Mouse (Mus musculus) CH12.LX (cell line): Measurements from ENCODE around the gene Pcbd2. TPM values are rescaled to one million over a fixed set of nuclear protein-coding genes. Genes with fewer than 3 reads are reported as not detected.

Experiments
- DNase-seq: peaks from one replicate; pipeline ENCODE4 v3.0.0-alpha.2; 2013; ENCODE audit errors: extremely low read depth
- H3K27ac ChIP-seq: 2 replicates; pipeline ENCODE4 v1.5.1; 2012; ENCODE audit warnings: low read depth, mild to moderate bottlenecking, control low read depth, moderate library complexity; ENCODE audit not compliant: insufficient read depth
- H3K27me3 ChIP-seq: replicated peaks from 2 replicates; pipeline ENCODE3; 2012; ENCODE audit warnings: inconsistent platforms
- H3K36me3 ChIP-seq, 2 experiments: replicated peaks in 1 of 2; 2 replicates each; pipeline versions ENCODE3 to v1.6.1; 2012; ENCODE audit warnings: inconsistent platforms in 1 of 2, low read length in 1 of 2, mild to moderate bottlenecking in 1 of 2, mixed read lengths in 1 of 2, moderate library complexity in 1 of 2; ENCODE audit not compliant: control insufficient read depth in 1 of 2, insufficient read depth in 1 of 2
- H3K4me1 ChIP-seq, 2 experiments: 2 replicates each; pipeline ENCODE4 v1.6.1; 2012; ENCODE audit warnings: inconsistent platforms in 1 of 2, moderate library complexity in 1 of 2; ENCODE audit not compliant: insufficient read depth in 2 of 2, control insufficient read depth in 1 of 2
- H3K4me2 ChIP-seq: 2 replicates; pipeline ENCODE4 v1.6.1; 2012; ENCODE audit warnings: low read depth, mild to moderate bottlenecking, control low read depth; ENCODE audit not compliant: poor library complexity, insufficient read depth, severe bottlenecking
- H3K4me3 ChIP-seq, 3 experiments: fragments of 150-350 bp in 1 of 3; sonication (generic) in 1 of 3; replicated peaks in 1 of 3; 2 replicates each; pipeline versions ENCODE3 to v1.5.1; 2011 to 2012; ENCODE audit warnings: low read depth in 2 of 3, low read length in 2 of 3, mild to moderate bottlenecking in 2 of 3, moderate library complexity in 2 of 3, control low read depth in 1 of 3, improper control_type of control experiment in 1 of 3, inconsistent platforms in 1 of 3, mixed read lengths in 1 of 3; ENCODE audit not compliant: poor library complexity in 1 of 3
- H3K79me2 ChIP-seq: replicated peaks from 2 replicates; pipeline ENCODE4 v1.6.1; 2012; ENCODE audit warnings: mild to moderate bottlenecking, moderate library complexity; ENCODE audit not compliant: control insufficient read depth, poor library complexity, insufficient read depth, severe bottlenecking; ENCODE audit errors: extremely low read depth
- H3K9ac ChIP-seq: 2 replicates; pipeline ENCODE4 v1.6.1; 2012; ENCODE audit warnings: low read depth, mild to moderate bottlenecking, control low read depth, moderate library complexity; ENCODE audit not compliant: insufficient read depth
- H3K9me3 ChIP-seq: replicated peaks from 2 replicates; pipeline ENCODE3; 2012; ENCODE audit warnings: low read length, inconsistent platforms, mixed read lengths
- BHLHE40 ChIP-seq: IDR thresholded peaks from 2 replicates; pipeline ENCODE4 v1.6.1; 2011; ENCODE audit warnings: mild to moderate bottlenecking, low read depth, low read length, improper control_type of control experiment
- CHD1 ChIP-seq: IDR thresholded peaks from 2 replicates; pipeline ENCODE4 v1.6.1; 2012; ENCODE audit warnings: low read depth, low read length, improper control_type of control experiment, inconsistent platforms
- CHD2 ChIP-seq: IDR thresholded peaks from 2 replicates; pipeline ENCODE4 v1.6.1; 2011; ENCODE audit warnings: low read length, improper control_type of control experiment
- CTCF ChIP-seq, 2 experiments: IDR thresholded peaks in 1 of 2; conservative IDR thresholded peaks in 1 of 2; 2 replicates each; pipeline ENCODE4 v1.5.1; 2011 to 2012; ENCODE audit warnings: low read depth in 2 of 2, low read length in 2 of 2, improper control_type of control experiment in 1 of 2, inconsistent platforms in 1 of 2, mild to moderate bottlenecking in 1 of 2, moderate library complexity in 1 of 2
- E2F4 ChIP-seq: IDR thresholded peaks from 2 replicates; pipeline ENCODE4 v1.6.1; 2011; ENCODE audit warnings: low read depth, low read length, improper control_type of control experiment; ENCODE audit not compliant: insufficient replicate concordance
- ELF1 ChIP-seq: IDR thresholded peaks from 2 replicates; pipeline ENCODE4 v1.6.1; 2014; ENCODE audit warnings: low read depth, mild to moderate bottlenecking, inconsistent platforms, low read length, improper control_type of control experiment
- EP300 ChIP-seq: IDR thresholded peaks from 2 replicates; pipeline ENCODE4 v1.6.1; 2011; ENCODE audit warnings: low read length, improper control_type of control experiment
- ETS1 ChIP-seq: conservative IDR thresholded peaks from 2 replicates; pipeline ENCODE4 v1.6.1; 2012; ENCODE audit warnings: low read depth, mild to moderate bottlenecking, inconsistent platforms, low read length, improper control_type of control experiment, moderate library complexity
- GABPA ChIP-seq: IDR thresholded peaks from 2 replicates; pipeline ENCODE4 v1.6.1; 2012; ENCODE audit warnings: low read depth, low read length, improper control_type of control experiment, inconsistent platforms; ENCODE audit not compliant: insufficient replicate concordance
- HCFC1 ChIP-seq: IDR thresholded peaks from 2 replicates; pipeline ENCODE4 v1.6.1; 2012; ENCODE audit warnings: low read depth, mild to moderate bottlenecking, inconsistent platforms, low read length, improper control_type of control experiment
- IRF4 ChIP-seq: IDR thresholded peaks from 2 replicates; pipeline ENCODE4 v1.6.1; 2014; ENCODE audit warnings: low read depth, mild to moderate bottlenecking, inconsistent platforms, low read length, improper control_type of control experiment
- JUN ChIP-seq: IDR thresholded peaks from 2 replicates; pipeline ENCODE4 v1.6.1; 2011; ENCODE audit warnings: low read depth, mild to moderate bottlenecking, low read length, improper control_type of control experiment, moderate library complexity; ENCODE audit not compliant: insufficient read depth
- JUND ChIP-seq: conservative IDR thresholded peaks from 2 replicates; pipeline ENCODE4 v1.6.1; 2011; ENCODE audit warnings: low read depth, low read length, improper control_type of control experiment
- KAT2A ChIP-seq: IDR thresholded peaks from 2 replicates; pipeline ENCODE4 v1.6.1; 2012; ENCODE audit warnings: low read length, improper control_type of control experiment, inconsistent platforms; ENCODE audit not compliant: insufficient replicate concordance
- MAFK ChIP-seq: IDR thresholded peaks from 2 replicates; pipeline ENCODE4 v1.6.1; 2011; ENCODE audit warnings: low read length, improper control_type of control experiment; ENCODE audit not compliant: insufficient replicate concordance
- MAX ChIP-seq: IDR thresholded peaks from 2 replicates; pipeline ENCODE4 v1.6.1; 2011; ENCODE audit warnings: low read length, improper control_type of control experiment
- MAZ ChIP-seq: IDR thresholded peaks from 2 replicates; pipeline ENCODE4 v1.6.1; 2012; ENCODE audit warnings: low read depth, mild to moderate bottlenecking, inconsistent platforms, low read length, improper control_type of control experiment, moderate library complexity
- MEF2A ChIP-seq: IDR thresholded peaks from 2 replicates; pipeline ENCODE4 v1.6.1; 2014; ENCODE audit warnings: low read depth, mild to moderate bottlenecking, inconsistent platforms, low read length, improper control_type of control experiment, borderline replicate concordance
- MXI1 ChIP-seq: IDR thresholded peaks from 2 replicates; pipeline ENCODE4 v1.6.1; 2011; ENCODE audit warnings: mild to moderate bottlenecking, low read depth, low read length, improper control_type of control experiment
- MYC ChIP-seq: IDR thresholded peaks from 2 replicates; pipeline ENCODE4 v1.6.1; 2011; ENCODE audit warnings: low read depth, mild to moderate bottlenecking, improper control_type of control experiment, low read length
- NELFE ChIP-seq: IDR thresholded peaks from 2 replicates; pipeline ENCODE4 v1.6.1; 2011; ENCODE audit warnings: low read depth, low read length, improper control_type of control experiment
- NRF1 ChIP-seq: IDR thresholded peaks from 2 replicates; pipeline ENCODE4 v1.6.1; 2014; ENCODE audit warnings: low read depth, mild to moderate bottlenecking, inconsistent platforms, low read length, improper control_type of control experiment, moderate library complexity
- PAX5 ChIP-seq: IDR thresholded peaks from 2 replicates; pipeline ENCODE4 v1.6.1; 2012; ENCODE audit warnings: low read length, inconsistent platforms, mixed read lengths
- POLR2A ChIP-seq: IDR thresholded peaks from 2 replicates; pipeline ENCODE4 v1.6.1; 2011; ENCODE audit warnings: low read depth, mild to moderate bottlenecking, improper control_type of control experiment, low read length
- POLR2AphosphoS2 ChIP-seq: IDR thresholded peaks from 2 replicates; pipeline ENCODE4 v1.6.1; 2011; ENCODE audit warnings: low read depth, low read length, improper control_type of control experiment
- RAD21 ChIP-seq: IDR thresholded peaks from 2 replicates; pipeline ENCODE4 v1.6.1; 2011; ENCODE audit warnings: low read depth, mild to moderate bottlenecking, low read length, improper control_type of control experiment, moderate library complexity
- RCOR1 ChIP-seq: conservative IDR thresholded peaks from 2 replicates; pipeline ENCODE4 v1.6.1; 2012; ENCODE audit warnings: low read depth, mild to moderate bottlenecking, inconsistent platforms, low read length, improper control_type of control experiment
- SIN3A ChIP-seq: IDR thresholded peaks from 2 replicates; pipeline ENCODE4 v1.6.1; 2012; ENCODE audit warnings: low read length, improper control_type of control experiment, inconsistent platforms
- SMC3 ChIP-seq: IDR thresholded peaks from 2 replicates; pipeline ENCODE4 v1.6.1; 2011; ENCODE audit warnings: low read depth, low read length, improper control_type of control experiment
- TBP ChIP-seq: conservative IDR thresholded peaks from 2 replicates; pipeline ENCODE4 v1.6.1; 2011; ENCODE audit warnings: low read depth, low read length, improper control_type of control experiment
- TCF12 ChIP-seq: IDR thresholded peaks from 2 replicates; pipeline ENCODE4 v1.6.1; 2014; ENCODE audit warnings: low read depth, mild to moderate bottlenecking, inconsistent platforms, low read length, improper control_type of control experiment
- UBTF ChIP-seq: IDR thresholded peaks from 2 replicates; pipeline ENCODE4 v1.6.1; 2012; ENCODE audit warnings: low read depth, mild to moderate bottlenecking, inconsistent platforms, low read length, improper control_type of control experiment, moderate library complexity
- USF1 ChIP-seq: IDR thresholded peaks from 2 replicates; pipeline ENCODE4 v1.6.1; 2014; ENCODE audit warnings: low read depth, mild to moderate bottlenecking, inconsistent platforms, low read length, improper control_type of control experiment
- USF2 ChIP-seq: conservative IDR thresholded peaks from 2 replicates; pipeline ENCODE4 v1.6.1; 2011; ENCODE audit warnings: low read depth, low read length, improper control_type of control experiment
- ZC3H11A ChIP-seq: IDR thresholded peaks from 2 replicates; pipeline ENCODE4 v1.6.1; 2012; ENCODE audit warnings: low read depth, mild to moderate bottlenecking, inconsistent platforms, low read length, improper control_type of control experiment
- ZKSCAN1 ChIP-seq: IDR thresholded peaks from 2 replicates; pipeline ENCODE4 v1.6.1; 2012; ENCODE audit warnings: low read depth, inconsistent platforms, low read length, improper control_type of control experiment, borderline replicate concordance
- ZMIZ1 ChIP-seq: IDR thresholded peaks from 2 replicates; pipeline ENCODE4 v1.6.1; 2012; ENCODE audit warnings: low read depth, mild to moderate bottlenecking, inconsistent platforms, low read length, improper control_type of control experiment
- ZNF384 ChIP-seq: IDR thresholded peaks from 2 replicates; pipeline ENCODE4 v1.6.1; 2012; ENCODE audit warnings: low read depth, low read length, improper control_type of control experiment, inconsistent platforms
- dilution Hi-C: fragments of 300-500 bp; cut with MboI; formaldehyde crosslinking; loops from 2 replicates; pipeline ENCODE4 v1.14.3; 2020; ENCODE audit warnings: low sequenced_read_pairs; ENCODE audit not compliant: extremely low pct_unique_long_range_greater_than_20kb, extremely low pct_ligation_motif_present
- in situ Hi-C: fragments of 300-500 bp; cut with MboI; formaldehyde crosslinking; loops from 3 replicates; pipeline ENCODE4 v1.14.3; 2019; ENCODE audit warnings: low sequenced_read_pairs, low pct_ligation_motif_present, low pct_unique_long_range_greater_than_20kb, mixed read lengths
- polyA plus RNA-seq: library from polyadenylated mRNA; unstranded; fragments of >175 nt; gene quantifications from 2 replicates; pipeline ENCODE4 v1.2.1, GENCODE M21; 2012; ENCODE audit warnings: low read depth; ENCODE audit not compliant: insufficient read length
- total RNA-seq, 2 experiments: library from RNA; depleted of rRNA; stranded (reverse); fragments of 300-350 nt in 1 of 2; fragments of >200 nt in 1 of 2; gene quantifications; 2 replicates each; pipeline ENCODE4 v1.2.3; 2012 to 2014

Gene Pcbd2
- total and polyA plus RNA-seq, 3 experiments: 20.6 to 44.9 (median 32.1) TPM

DNA sequence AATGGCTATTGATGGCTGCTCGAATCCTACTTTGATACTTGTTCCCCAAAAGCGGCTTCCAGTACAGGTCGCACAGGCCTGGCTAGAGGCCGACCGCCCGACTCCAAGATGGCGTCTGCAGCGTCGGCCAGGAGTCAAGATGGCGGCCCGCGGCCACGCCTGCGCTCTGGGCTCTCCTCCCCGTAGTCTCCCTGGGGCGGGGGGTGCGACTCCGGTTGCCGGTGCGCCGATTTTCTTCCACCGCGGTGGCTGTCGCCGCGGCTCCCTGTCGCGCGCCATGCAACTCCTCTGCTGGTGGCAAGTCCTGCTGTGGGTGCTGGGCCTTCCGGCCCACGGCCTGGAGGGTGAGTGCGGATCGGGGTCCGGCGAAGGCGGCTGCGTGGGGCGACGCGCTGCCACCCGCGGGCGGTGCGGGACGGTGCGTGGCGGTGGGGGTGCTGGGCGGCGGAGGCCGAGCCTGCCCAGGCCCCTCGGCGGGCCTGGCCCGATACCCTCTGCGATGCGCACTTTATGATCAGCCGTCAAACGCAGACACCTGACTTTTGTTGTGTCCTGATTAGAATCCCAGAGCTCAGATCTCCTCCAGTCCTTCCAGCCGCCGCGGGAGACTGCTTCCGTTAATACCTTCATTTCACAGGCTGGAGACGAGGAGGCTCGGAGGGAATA lies 12.5 kb upstream of the Pcbd2 start, which contains the start of gene Txndc15:
Gene Txndc15, plus strand, starts transcription at position 150 of the 666 bp plus-strand sequence.
- Histone ChIP-seq H3K27ac (peak within 1 kb of the TSS; percentile 1; the same call in 1 of the 2 replicates), H3K9ac (peak within 1 kb of the TSS; percentile 70), H3K9me3 (no peaks in the 10 kb centered on the region), H3K4me2 (peak within 1 kb of the TSS; percentile 62), H3K27me3 (no peaks in the 10 kb centered on the region), H3K4me1 (peaks cover 0 to 21% of the 10 kb centered on the region in 2 experiments; a peak in 2 of 4 replicates), H3K4me3 (peak within 1 kb of the TSS; percentile 82 to 96 (median 86)), H3K79me2 (no peaks in the 10 kb centered on the region; the same call in 1 of the 2 replicates), H3K36me3 (peaks cover 8 to 25% of the 10 kb centered on the region in 2 experiments)
- dilution Hi-C loops: no loop called here
- in situ Hi-C loops: no loop called here
- DNase-seq: peak; percentile 72
- TF ChIP-seq CTCF (conservative IDR thresholded peaks at IDR 0.05 in 1 of 2, IDR thresholded peaks at IDR 0.05 in 1 of 2; ENCODE audit: low read depth in 2 of 2, low read length in 2 of 2) (no peak), POLR2A (peak; percentile 79), CHD1 (peak; percentile 75; the same call in 1 of the 2 replicates), SIN3A (no peak), KAT2A (peak; percentile 74; the same call in 1 of the 2 replicates), USF2 (no peak), NRF1 (peak; percentile 97), MXI1 (peak; percentile 39; the same call in 1 of the 2 replicates), BHLHE40 (no peak), ZKSCAN1 (no peak), ZC3H11A (no peak), HCFC1 (peak; percentile 92), TCF12 (peak; percentile 89), MAFK (no peak), JUN (no peak), ZMIZ1 (0 out of 2 replicates have a peak, but pooled peaks have one; percentile 47), TBP (0 out of 2 replicates have a peak, but pooled peaks have one; percentile 11), JUND (no peak), ELF1 (peak; percentile 44; the same call in 1 of the 2 replicates), EP300 (no peak), GABPA (no peak; the same call in 1 of the 2 replicates), MAZ (no peak), SMC3 (no peak), E2F4 (no peak), RAD21 (no peak), MYC (no peak), UBTF (no peak), PAX5 (no peak), POLR2AphosphoS2 (no peak), MAX (no peak), CHD2 (no peak), MEF2A (no peak), ETS1 (no peak), IRF4 (no peak), RCOR1 (peak; percentile 100), NELFE (peak; percentile 69; the same call in 1 of the 2 replicates), ZNF384 (no peak), USF1 (no peak)
